Mouse (Mus musculus) thymus, adult 2 months (tissue): ENCODE data around the gene Gm13889.

Experiments
- CTCF ChIP-seq: fragments of 200-500 bp; IDR thresholded peaks from 2 replicates; pipeline ENCODE4 v1.5.1; 2012; ENCODE audit warnings: mild to moderate bottlenecking, control low read depth, low read length, moderate library complexity, borderline replicate concordance; ENCODE audit not compliant: control insufficient read depth, poor library complexity, insufficient read depth; ENCODE audit errors: extremely low read depth
- POLR2A ChIP-seq: fragments of 200-500 bp; IDR thresholded peaks from 2 replicates; pipeline ENCODE4 v1.6.1; 2012; ENCODE audit warnings: mild to moderate bottlenecking, low read length, control low read depth, moderate library complexity; ENCODE audit not compliant: control insufficient read depth, poor library complexity, insufficient read depth; ENCODE audit errors: extremely low read depth

- TF ChIP-seq POLR2A, result no peak
- TF ChIP-seq CTCF, result no peak
Observed at GRCm38 (mm10) chr2:93996254-93996653, 39.3 kb upstream of the Gm13889 start, which contains the start of gene Gm27027.
